Mouse (Mus musculus): ENCODE data around the gene Gpr61. TPM values are rescaled to one million over a fixed set of nuclear protein-coding genes. Genes with fewer than 3 reads are reported as not detected.

Gpr61 gene
- total RNA-seq, 2 experiments from 2014 or later, result 15.2 to 18.6 TPM

- no peak for DNase-seq (ENCODE audit: extremely low spot score in 1 of 2, low spot score in 1 of 2)
These were observed 22.9 kb downstream of the Gpr61 start for GRCm38 (mm10) chr3:108131821-108132220.

- no peak for DNase-seq (ENCODE audit: extremely low spot score in 1 of 2, low spot score in 1 of 2)
These were observed 23.5 kb downstream of the Gpr61 start for GRCm38 (mm10) chr3:108131216-108131615.

- no peak for DNase-seq (ENCODE audit: extremely low spot score in 1 of 2, low spot score in 1 of 2)
These were observed 24.9 kb downstream of the Gpr61 start for GRCm38 (mm10) chr3:108129804-108130203.

GRCm38 (mm10) chr3:108129367-108129766, 25.3 kb downstream of the Gpr61 start:
- no peak for DNase-seq (ENCODE audit: extremely low spot score in 1 of 2, low spot score in 1 of 2)

GRCm38 (mm10) chr3:108128520-108128919, 26.2 kb downstream of the Gpr61 start:
- DNase-seq (ENCODE audit: extremely low spot score in 1 of 2, low spot score in 1 of 2), result no peak

GRCm38 (mm10) chr3:108126327-108126726, 28.4 kb downstream of the Gpr61 start:
- DNase-seq (ENCODE audit: extremely low spot score in 1 of 2, low spot score in 1 of 2), result no peak

GRCm38 (mm10) chr3:108124131-108124530, 30.6 kb downstream of the Gpr61 start:
- no peak for DNase-seq (ENCODE audit: extremely low spot score in 1 of 2, low spot score in 1 of 2)

- DNase-seq (ENCODE audit: extremely low spot score in 1 of 2, low spot score in 1 of 2), result no peak
These were observed 31.4 kb downstream of the Gpr61 start for GRCm38 (mm10) chr3:108123242-108123641.

GRCm38 (mm10) chr3:108121101-108121500, 33.6 kb downstream of the Gpr61 start:
- DNase-seq (ENCODE audit: extremely low spot score in 1 of 2, low spot score in 1 of 2), result no peak

- DNase-seq (ENCODE audit: extremely low spot score in 1 of 2, low spot score in 1 of 2), result no peak
These were observed 37.2 kb downstream of the Gpr61 start for GRCm38 (mm10) chr3:108117465-108117864.

GRCm38 (mm10) chr3:108113591-108114289, 40.9 kb downstream of the Gpr61 start:
- no peak for DNase-seq (ENCODE audit: extremely low spot score in 1 of 2, low spot score in 1 of 2)

GRCm38 (mm10) chr3:108112666-108113065, 42.0 kb downstream of the Gpr61 start:
- DNase-seq (ENCODE audit: extremely low spot score in 1 of 2, low spot score in 1 of 2), result no peak

GRCm38 (mm10) chr3:108112246-108112645, 42.4 kb downstream of the Gpr61 start:
- no peak for DNase-seq (ENCODE audit: extremely low spot score in 1 of 2, low spot score in 1 of 2)

- no peak for DNase-seq (ENCODE audit: extremely low spot score in 1 of 2, low spot score in 1 of 2)
These were observed 43.4 kb downstream of the Gpr61 start for GRCm38 (mm10) chr3:108111320-108111719.

GRCm38 (mm10) chr3:108105281-108105680, 49.4 kb downstream of the Gpr61 start:
- DNase-seq (ENCODE audit: extremely low spot score in 1 of 2, low spot score in 1 of 2), result no peak

- DNase-seq (ENCODE audit: extremely low spot score in 1 of 2, low spot score in 1 of 2), result no peak
These were observed 52.6 kb downstream of the Gpr61 start for GRCm38 (mm10) chr3:108102075-108102474.

- DNase-seq (ENCODE audit: extremely low spot score in 1 of 2, low spot score in 1 of 2), result no peak
These were observed 53.1 kb downstream of the Gpr61 start for GRCm38 (mm10) chr3:108101594-108101993.

Other genes with a start within 250 kb of the Gpr61 start
- 100 to 1,000 TPM; 150 to 174 TPM for gene Gstm7, start 223.1 kb downstream of the Gpr61 start, total RNA-seq (2021)
- gene Gstm6, start 211.1 kb downstream of the Gpr61 start, total RNA-seq (2021), result 10 to 100 TPM; 12.1 to 14.2 TPM
- gene Gstm3, start 185.6 kb downstream of the Gpr61 start, total RNA-seq (2021), result not detected
- 1 to 10 TPM; 2.6 to 2.8 TPM for gene Gstm2, start 168.4 kb downstream of the Gpr61 start, total RNA-seq (2021)
- gene Gstm1, start 136.9 kb downstream of the Gpr61 start, total RNA-seq (2021), result 100 to 1,000 TPM; 299 to 321 TPM
- 10 to 100 TPM; 12.0 to 12.1 TPM for gene Gstm4, start 110.0 kb downstream of the Gpr61 start, total RNA-seq (2021)
- gene Ampd2, start 68.2 kb downstream of the Gpr61 start, total RNA-seq (2021), result 10 to 100 TPM; 69.8 to 76.2 TPM
- gene Gnat2, start 62.1 kb downstream of the Gpr61 start, total RNA-seq (2021), result not detected
- gene Gnai3, start 8.7 kb downstream of the Gpr61 start, total RNA-seq (2021), result 10 to 100 TPM; 31.6 to 31.9 TPM
- 10 to 100 TPM; 66.8 to 67.7 TPM for gene Amigo1, start 31.5 kb upstream of the Gpr61 start, total RNA-seq (2021)
- gene Cyb561d1, start 46.3 kb upstream of the Gpr61 start, total RNA-seq (2021), result 10 to 100 TPM; 14.3 to 17.1 TPM
- 10 to 100 TPM; 19.5 to 31.1 TPM for gene Atxn7l2, start 56.1 kb upstream of the Gpr61 start, total RNA-seq (2021)
- gene Sypl2, start 71.8 kb upstream of the Gpr61 start, total RNA-seq (2021), result 1 to 10 TPM; 2.9 to 3.6 TPM
- 10 to 100 TPM; 67.7 to 79.0 TPM for gene Psma5, start 102.0 kb upstream of the Gpr61 start, total RNA-seq (2021)
- 100 to 1,000 TPM; 349 to 354 TPM for gene Sort1, start 129.2 kb upstream of the Gpr61 start, total RNA-seq (2021)
- 1 to 10 TPM in 1 of 2 experiments, under 1 TPM in 1; 0.49 to 1.1 TPM for gene Mybphl, start 210.0 kb upstream of the Gpr61 start, total RNA-seq (2021)
- 10 to 100 TPM; 15.5 to 17.3 TPM for gene Psrc1, start 229.0 kb upstream of the Gpr61 start, total RNA-seq (2021)

Measured in layer of hippocampus, postnatal 25 days (tissue).